Mouse (Mus musculus) spleen, postnatal 10 days (tissue): ENCODE measurements around the gene Cog4.
"Not testable (repeated sequence)": the region's sequence is repeated elsewhere in the genome, so short reads cannot be mapped to it uniquely, and the experiment has no call there.

Experiments
- DNase-seq, 2 experiments: peaks; one replicate each; pipeline ENCODE4 v3.0.0; 2021 to 2022; ENCODE audit warnings: low spot score in 2 of 2

Cog4 gene

GRCm38 (mm10) chr8:110828511-110828910 is 17.9 kb upstream of the Cog4 start:
- DNase-seq = no peak

- no peak for DNase-seq
These were observed 14.4 kb upstream of the Cog4 start for GRCm38 (mm10) chr8:110831956-110832355.

- no peak for DNase-seq
These were observed 4.3 kb upstream of the Cog4 start for GRCm38 (mm10) chr8:110842012-110842574.

GRCm38 (mm10) chr8:110843207-110843606 is 3.2 kb upstream of the Cog4 start:
- DNase-seq = no peak

GRCm38 (mm10) chr8:110844941-110845340 is 1.5 kb upstream of the Cog4 start:
- DNase-seq = no peak

- peak; percentile 20 to 22 for DNase-seq
These were observed 487 bp upstream of the Cog4 start for GRCm38 (mm10) chr8:110845821-110846404.

GRCm38 (mm10) chr8:110847171-110847549 is 760 bp downstream of the Cog4 start:
- DNase-seq = no peak

- DNase-seq = no peak
These were observed 1.5 kb downstream of the Cog4 start for GRCm38 (mm10) chr8:110847645-110848495.

- DNase-seq = no peak
These were observed 4.8 kb downstream of the Cog4 start for GRCm38 (mm10) chr8:110851186-110851585.

- not testable (repeated sequence) for DNase-seq
These were observed 9.7 kb downstream of the Cog4 start for GRCm38 (mm10) chr8:110856073-110856472.

- DNase-seq = no peak
These were observed 10.5 kb downstream of the Cog4 start for GRCm38 (mm10) chr8:110856760-110857461.

GRCm38 (mm10) chr8:110859651-110860501 is 13.5 kb downstream of the Cog4 start:
- peak in 1 of 2 experiments; percentile 45 for DNase-seq

GRCm38 (mm10) chr8:110861347-110862025 is 15.1 kb downstream of the Cog4 start:
- DNase-seq = not testable (repeated sequence)

GRCm38 (mm10) chr8:110870501-110870900 is 24.1 kb downstream of the Cog4 start:
- DNase-seq = no peak

GRCm38 (mm10) chr8:110877862-110878261 is 31.5 kb downstream of the Cog4 start:
- no peak for DNase-seq

GRCm38 (mm10) chr8:110881741-110882310 is 35.4 kb downstream of the Cog4 start:
- no peak for DNase-seq

GRCm38 (mm10) chr8:110883824-110884223 is 37.4 kb downstream of the Cog4 start:
- no peak for DNase-seq

- no peak for DNase-seq
These were observed 40.2 kb downstream of the Cog4 start for GRCm38 (mm10) chr8:110886634-110887033.

GRCm38 (mm10) chr8:110887551-110887950 is 41.2 kb downstream of the Cog4 start:
- DNase-seq = no peak

GRCm38 (mm10) chr8:110888441-110888840 is 42.0 kb downstream of the Cog4 start:
- DNase-seq = no peak
